Mouse (Mus musculus): ENCODE measurements around the gene Gm27027. TPM values are rescaled to one million over a fixed set of nuclear protein-coding genes. Genes with fewer than 3 reads are reported as not detected.

Gm27027 gene
- total RNA-seq (2021) = not detected
- long read RNA-seq, experiment 1 = 0 reads
- long read RNA-seq, experiment 2 = 0 reads

DNA sequence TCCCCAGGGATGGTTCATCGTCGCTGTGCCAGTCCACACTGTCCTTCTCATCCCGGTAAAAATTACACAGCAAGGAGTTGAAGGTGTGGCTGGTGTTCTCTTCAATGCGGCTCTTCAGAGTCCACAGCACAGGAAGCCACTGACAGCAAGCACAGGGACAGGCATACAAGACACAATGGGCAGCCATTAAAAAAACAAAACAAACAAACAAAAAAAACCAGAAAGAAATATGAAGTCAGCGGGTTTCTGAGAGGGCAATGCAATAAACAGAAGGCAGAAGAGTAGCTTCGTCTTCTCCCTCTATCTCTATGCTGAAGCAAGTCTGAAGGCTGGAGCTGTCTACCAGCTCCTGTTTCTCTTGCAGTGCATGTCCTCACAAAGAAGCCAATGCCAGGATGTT is at the start of gene Gm27027:
Gene Gm27027 (minus strand): TSS at position 101 of the 400 bp plus-strand sequence.
- Histone ChIP-seq H3K4me3 (no peak within 1 kb of the TSS), H3K27ac (no peak within 1 kb of the TSS)
- TF ChIP-seq CTCF (IDR thresholded peaks at IDR 0.05) = no peak
- intact Hi-C loops (cut with DNase I) = no loop called here
- DNase-seq = no peak

DNA sequence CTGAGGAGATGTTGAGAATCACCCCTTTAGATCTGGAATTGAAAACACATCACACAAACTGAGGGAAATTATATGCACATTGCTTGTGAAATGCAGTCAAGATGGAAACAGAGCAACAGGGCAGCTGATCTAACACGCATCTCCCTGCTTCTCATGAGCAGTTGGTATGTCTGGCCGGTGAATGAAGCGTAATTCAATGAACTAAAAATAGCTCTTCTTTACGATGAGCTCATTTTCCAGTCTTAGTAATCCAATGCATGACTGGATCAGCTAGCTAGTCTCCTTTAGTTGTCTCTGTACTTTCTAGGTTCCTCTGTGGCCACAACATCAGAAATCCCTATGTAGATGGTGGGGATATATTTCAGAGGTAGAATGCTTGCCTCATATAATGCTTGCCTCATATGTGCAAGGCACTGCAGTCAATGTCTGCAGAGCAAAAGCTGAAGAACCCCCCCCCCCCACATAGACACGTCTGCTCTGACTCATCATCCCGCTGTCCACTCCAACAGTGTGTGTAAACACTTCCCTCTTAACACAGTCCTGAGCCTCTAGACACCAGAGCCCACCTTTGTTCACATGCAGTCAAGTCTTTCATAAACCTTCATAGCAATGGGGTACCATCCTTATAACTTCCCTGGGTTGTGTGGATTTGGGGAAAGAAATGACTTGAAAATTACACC is 49.4 kb upstream of the Gm27027 start:
- no peak for TF ChIP-seq CTCF (IDR thresholded peaks at IDR 0.05)
- H3K27ac ChIP-seq = peak overlapping the region; percentile 72
- intact Hi-C loops (cut with DNase I) = no loop called here
- H3K4me3 ChIP-seq = no peak overlapping the region
- no peak for DNase-seq

DNA sequence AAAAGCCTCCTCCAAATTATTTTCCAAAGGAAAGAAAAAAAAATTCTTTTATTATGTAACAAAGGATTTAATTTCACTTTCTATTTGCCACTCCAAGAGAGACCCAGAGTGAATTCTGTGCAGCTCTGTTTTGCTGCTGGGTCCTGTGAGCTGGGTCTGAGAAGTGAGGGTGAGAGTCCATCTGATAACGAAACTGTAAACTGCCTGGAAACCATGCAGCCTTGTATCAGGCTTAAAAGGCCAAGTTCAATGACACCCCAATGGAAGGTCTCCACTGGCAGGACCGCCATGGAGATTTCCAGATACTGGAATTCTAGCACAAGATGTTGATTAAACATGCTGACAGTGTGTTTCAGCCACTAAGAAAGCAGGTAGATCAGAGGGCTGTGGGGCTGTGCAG is 48.0 kb upstream of the Gm27027 start:
- Histone ChIP-seq H3K4me3 (0 out of 2 replicates have a peak overlapping the region, but pooled peaks have one; percentile 5), H3K27ac (peak overlapping the region; percentile 72)
- no peak for DNase-seq
- no peak for TF ChIP-seq CTCF (IDR thresholded peaks at IDR 0.05)
- intact Hi-C loops (cut with DNase I) = no loop called here

DNA sequence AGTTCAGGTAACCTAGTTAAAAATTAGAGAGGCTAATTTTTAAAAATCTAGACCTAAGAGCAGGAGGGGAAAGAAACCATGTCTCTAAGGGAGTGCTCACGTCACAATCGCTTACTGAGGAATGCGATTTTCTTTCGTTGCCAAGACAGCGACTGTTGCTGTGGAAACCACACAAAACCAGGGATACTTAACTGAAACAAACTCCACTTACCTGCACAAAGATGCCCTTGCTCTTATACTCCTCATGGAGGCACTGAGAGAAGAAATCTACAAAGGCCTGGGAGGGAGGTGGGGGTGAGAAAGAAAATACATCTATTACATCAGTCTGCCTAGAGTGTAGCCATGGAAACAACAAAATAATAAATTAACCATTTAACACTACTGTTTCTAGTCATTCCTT is 47.5 kb upstream of the Gm27027 start:
- DNase-seq = no peak
- intact Hi-C loops (cut with DNase I) = no loop called here
- TF ChIP-seq CTCF (IDR thresholded peaks at IDR 0.05) = no peak
- 0 out of 2 replicates have a peak overlapping the region, but pooled peaks have one; percentile 5 for H3K4me3 ChIP-seq
- H3K27ac ChIP-seq = no peak overlapping the region

DNA sequence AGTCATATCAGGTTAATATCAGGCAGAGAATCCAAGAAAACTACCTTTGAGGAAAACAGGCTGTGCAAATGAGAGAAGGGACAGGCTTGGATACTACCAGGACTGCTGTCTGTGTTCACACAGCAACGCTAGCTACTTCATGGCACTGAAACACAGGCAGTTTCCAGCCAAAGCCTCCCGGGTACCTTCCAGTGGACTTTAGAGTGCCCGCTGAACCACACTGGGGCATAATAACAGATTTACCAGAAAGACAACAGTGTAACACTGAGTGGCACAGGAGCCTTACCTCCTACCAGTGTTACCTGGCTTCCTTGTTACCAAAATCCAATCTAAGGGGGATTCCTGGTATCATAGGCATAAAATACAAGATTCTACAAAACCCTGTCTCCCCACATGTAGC is 46.3 kb upstream of the Gm27027 start:
- no peak for DNase-seq
- Histone ChIP-seq H3K27ac (no peak overlapping the region), H3K4me3 (no peak overlapping the region)
- TF ChIP-seq CTCF (IDR thresholded peaks at IDR 0.05) = no peak
- intact Hi-C loops (cut with DNase I) = no loop called here

DNA sequence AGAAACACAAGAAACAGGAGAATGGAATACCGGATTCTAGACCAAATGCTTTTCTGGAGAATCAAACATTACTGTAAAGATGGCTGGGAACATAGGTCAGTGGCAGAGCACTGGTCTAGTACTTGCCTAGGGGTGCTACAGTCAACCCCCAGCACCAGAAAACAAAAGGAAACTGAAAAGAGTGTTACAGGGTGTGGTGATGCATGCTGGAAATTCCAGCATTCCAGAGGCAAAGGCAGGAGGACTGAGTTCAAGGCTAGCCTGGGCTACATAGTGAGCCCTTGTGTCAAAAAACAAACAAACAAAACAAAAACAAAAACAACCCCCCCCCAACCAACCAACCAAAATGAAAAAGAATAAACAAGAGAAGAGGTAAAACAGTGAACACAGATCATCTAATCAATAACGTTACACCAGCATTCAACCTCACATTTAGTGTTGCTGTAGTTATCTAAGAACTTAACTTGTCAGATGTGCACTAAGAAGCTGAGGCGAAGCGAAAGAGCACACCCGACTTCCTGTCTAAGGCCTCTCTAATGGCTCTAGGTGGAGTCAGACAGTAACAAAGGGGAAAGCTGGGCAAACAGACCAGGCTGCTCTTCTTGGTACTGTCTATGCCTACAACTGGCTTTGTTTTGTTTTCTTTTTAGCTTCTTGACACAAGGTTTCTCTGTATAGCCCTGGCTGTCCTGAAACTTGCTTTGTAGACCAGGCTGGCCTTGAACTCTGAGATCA is 44.4 kb upstream of the Gm27027 start:
- intact Hi-C loops (cut with DNase I) = no loop called here
- no peak for DNase-seq
- H3K27ac ChIP-seq = no peak overlapping the region
- H3K4me3 ChIP-seq = no peak overlapping the region
- no peak for TF ChIP-seq CTCF (IDR thresholded peaks at IDR 0.05)

DNA sequence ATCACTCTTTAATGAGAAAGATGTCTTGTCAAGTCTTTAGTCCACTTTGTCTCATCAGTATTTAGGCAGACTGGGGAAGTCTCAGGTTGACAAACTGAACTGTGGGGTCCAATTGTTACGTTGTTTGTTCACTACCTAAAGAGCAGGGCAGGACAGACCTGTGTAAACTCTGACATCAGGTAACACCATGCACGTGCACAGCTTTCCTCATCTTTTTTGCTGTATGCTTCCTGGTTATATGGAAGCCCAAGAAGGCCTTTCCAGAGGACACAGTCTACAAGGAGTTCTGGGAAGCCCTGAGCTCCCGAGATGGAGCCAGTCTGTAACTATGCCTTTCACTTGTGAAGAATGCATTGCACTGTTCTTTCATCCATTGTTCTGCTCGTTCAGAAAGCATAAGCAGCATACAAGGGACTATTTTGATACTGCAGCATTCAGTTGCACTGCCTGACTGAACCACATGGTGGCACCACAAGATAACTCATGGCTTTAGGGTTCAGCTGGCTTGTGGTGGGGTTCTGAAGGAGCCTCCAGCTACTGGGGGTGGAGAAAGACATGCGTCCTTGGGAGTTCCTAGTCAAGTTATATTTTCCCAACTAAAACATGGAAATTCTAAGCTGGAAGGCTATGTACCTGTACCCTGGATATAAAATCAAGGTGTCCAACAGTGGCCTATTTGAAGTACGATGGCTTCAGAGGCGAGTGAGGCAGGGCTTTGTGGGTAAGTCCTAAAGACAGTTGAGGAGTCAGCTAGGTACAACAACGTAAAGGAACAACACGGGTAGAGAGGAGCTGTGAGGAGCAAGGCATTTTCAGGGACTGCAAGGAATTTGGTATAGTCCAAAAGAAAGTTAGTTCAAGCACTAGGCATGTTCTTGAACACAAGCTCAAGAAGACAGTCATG is 39.5 kb upstream of the Gm27027 start:
- peak; percentile 68 for DNase-seq
- Histone ChIP-seq H3K27ac (no peak overlapping the region), H3K4me3 (no peak overlapping the region)
- peak; percentile 94 for TF ChIP-seq CTCF (IDR thresholded peaks at IDR 0.05)
- intact Hi-C loops (cut with DNase I) = loop anchor here (2.0 kb wide), 2 partner anchors 209 to 255 kb away; no protein-coding TSS in a partner anchor

DNA sequence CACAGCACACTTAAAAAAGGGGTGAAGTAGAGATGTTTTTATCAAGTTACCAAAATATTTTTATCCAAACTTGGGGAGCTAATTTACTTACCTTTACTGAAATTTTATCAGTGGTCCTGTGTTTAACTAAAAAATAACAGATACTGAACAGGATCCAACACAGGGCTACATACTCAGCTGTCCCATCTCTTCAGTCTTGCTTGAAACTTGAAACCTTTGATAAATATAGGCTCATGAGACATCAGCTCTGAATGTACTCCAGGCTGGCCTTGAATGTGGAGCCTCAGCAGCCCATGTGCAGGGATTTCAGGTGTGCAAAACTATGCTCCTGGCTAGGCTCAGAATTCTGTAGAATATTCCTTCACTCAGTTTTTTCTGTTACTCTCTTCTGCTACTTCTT is 34.4 kb upstream of the Gm27027 start:
- no peak for DNase-seq
- TF ChIP-seq CTCF (IDR thresholded peaks at IDR 0.05) = no peak
- Histone ChIP-seq H3K27ac (peak overlapping the region; percentile 69; the same call in 1 of the 2 replicates), H3K4me3 (no peak overlapping the region)
- intact Hi-C loops (cut with DNase I) = no loop called here

DNA sequence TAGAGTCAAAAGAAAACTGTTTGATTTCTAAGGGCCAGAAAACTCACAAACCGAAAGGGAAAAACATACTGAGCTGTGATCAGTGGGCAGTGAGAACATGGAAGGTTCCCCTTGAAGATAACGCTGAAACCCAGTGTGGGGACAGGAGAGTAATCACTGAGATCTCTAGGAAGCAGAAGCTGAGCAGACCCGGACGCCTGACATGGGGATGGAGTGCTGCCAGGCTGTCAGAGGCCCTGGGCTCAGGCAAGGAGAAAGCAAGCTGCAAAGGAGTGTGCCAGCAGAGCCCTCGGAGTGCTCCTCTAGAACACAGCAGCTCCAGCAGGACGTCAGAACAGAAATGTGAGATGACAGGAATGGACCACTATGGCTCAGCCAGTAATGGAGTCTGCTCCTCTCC is 28.5 kb upstream of the Gm27027 start:
- Histone ChIP-seq H3K27ac (no peak overlapping the region), H3K4me3 (no peak overlapping the region)
- no peak for TF ChIP-seq CTCF (IDR thresholded peaks at IDR 0.05)
- DNase-seq = no peak
- intact Hi-C loops (cut with DNase I) = no loop called here

DNA sequence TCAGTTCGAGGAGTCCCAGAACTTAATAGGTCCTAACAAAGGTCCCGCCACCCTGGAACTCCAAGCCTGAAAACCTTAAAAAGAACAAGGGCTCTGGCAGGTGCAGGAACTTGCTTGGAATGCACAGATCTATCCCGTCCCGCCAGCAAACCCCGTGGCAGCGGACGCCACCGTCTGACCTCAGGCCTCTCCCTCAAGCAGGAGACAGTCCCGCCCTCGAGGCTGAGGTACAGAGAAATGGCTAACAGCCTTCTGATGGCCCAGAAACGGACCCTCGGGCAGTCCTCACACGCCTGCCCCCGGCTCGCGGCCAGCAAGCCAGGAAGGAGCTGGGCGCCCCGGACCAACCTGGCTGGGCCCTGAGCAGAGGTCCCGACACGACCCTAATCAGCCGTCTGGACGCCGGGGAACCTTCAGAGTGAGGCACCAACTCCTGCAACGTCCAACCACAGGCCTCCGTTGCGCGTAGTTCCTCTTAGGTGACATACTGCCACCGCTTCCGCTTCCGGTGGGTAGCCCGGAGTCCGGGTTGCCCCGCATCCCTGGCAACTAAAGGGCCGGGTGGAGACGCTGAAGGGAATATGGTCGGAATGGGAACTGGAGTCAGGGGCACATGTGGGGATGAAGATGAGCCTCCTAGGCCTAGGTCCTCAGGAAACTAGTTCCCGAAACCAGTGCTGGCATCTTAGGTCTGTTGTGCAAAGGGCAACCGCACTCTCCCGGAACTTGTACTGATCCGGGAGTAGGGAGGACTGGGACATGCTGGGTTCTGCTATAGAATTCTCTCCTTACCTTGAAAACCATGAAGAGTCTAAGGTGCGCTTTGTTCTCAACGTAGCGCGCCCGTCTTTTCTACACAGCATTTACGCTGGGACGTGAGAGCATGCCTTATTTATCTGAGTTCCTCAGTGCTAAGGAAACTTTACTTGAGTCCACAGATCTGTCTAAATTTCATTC is 14.5 kb upstream of the Gm27027 start, which contains the start of gene Alkbh3:
Gene Alkbh3 (minus strand): TSS at position 473 of the 957 bp plus-strand sequence.
- intact Hi-C loops (cut with DNase I) = no loop called here
- peak; percentile 94 for DNase-seq
- no peak for TF ChIP-seq CTCF (IDR thresholded peaks at IDR 0.05)
- Histone ChIP-seq H3K4me3 (peak within 1 kb of the TSS; percentile 90), H3K27ac (peak within 1 kb of the TSS; percentile 95)

DNA sequence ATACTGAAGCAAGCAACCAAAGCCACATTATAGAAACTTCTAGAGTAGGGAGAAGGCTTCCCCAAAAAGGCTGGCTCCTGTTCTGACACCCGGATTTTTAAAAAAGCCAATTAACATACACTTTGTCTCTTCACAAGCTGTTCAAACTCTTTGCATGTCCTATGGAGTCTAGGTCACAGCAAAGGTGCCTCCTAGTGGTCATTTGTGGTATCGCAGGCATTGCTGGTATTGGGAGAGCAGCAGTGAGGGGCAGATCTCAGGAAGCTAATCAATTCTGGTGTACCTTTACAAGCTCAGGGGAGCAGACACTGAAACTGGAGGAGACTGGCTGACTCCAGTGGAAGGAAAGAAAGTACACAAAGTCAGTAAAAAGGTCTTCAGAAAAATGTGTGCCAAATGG is 6.2 kb upstream of the Gm27027 start:
- peak; percentile 99 for TF ChIP-seq CTCF (IDR thresholded peaks at IDR 0.05)
- DNase-seq = peak; percentile 84
- Histone ChIP-seq H3K27ac (no peak overlapping the region), H3K4me3 (no peak overlapping the region)
- intact Hi-C loops (cut with DNase I) = loop anchor here (1.0 kb wide), 1 partner anchor 131 kb away; no protein-coding TSS in a partner anchor
